Mouse (Mus musculus): Measurements from ENCODE around the gene Sugct.

- TF ChIP-seq CTCF (IDR thresholded peaks at IDR 0.05; ENCODE audit: low read depth) (no peak), EP300 (IDR thresholded peaks at IDR 0.05; ENCODE audit: low read depth) (no peak)
These were observed 273.5 kb downstream of the Sugct start for GRCm38 (mm10) chr13:17421875-17422274.
